Mouse (Mus musculus): ENCODE results near the gene Zap70. TPM values are rescaled to one million over a fixed set of nuclear protein-coding genes. Genes with fewer than 3 reads are reported as not detected.

The Zap70 gene
- polyA plus RNA-seq (2014; fragmentation: Illumina TruSeq; extraction: RNeasy Lipid Tissue Mini Kit (QIAGEN cat#74804); ENCODE audit: low replicate concordance) = not detected

GRCm38 (mm10) chr1:36761568-36761967 lies at the start of gene Zap70:
Gene Zap70 (plus strand): TSS chr1:36761798.

GRCm38 (mm10) chr1:36714311-36714710 lies 47.3 kb upstream of the Zap70 start, which contains the start of gene Actr1b:
Gene Actr1b (minus strand): TSS chr1:36714422.

Other genes with a start within 250 kb of the Zap70 start
- 3.8 TPM for gene Cnnm3, start 249.9 kb upstream of the Zap70 start, polyA plus RNA-seq (2014; fragmentation: Illumina TruSeq; extraction: RNeasy Lipid Tissue Mini Kit (QIAGEN cat#74804); ENCODE audit: low replicate concordance)
- not detected for gene Ankrd23, start 224.9 kb upstream of the Zap70 start, polyA plus RNA-seq (2014; fragmentation: Illumina TruSeq; extraction: RNeasy Lipid Tissue Mini Kit (QIAGEN cat#74804); ENCODE audit: low replicate concordance)
- gene Gm42417, start 222.4 kb upstream of the Zap70 start, polyA plus RNA-seq (2014; fragmentation: Illumina TruSeq; extraction: RNeasy Lipid Tissue Mini Kit (QIAGEN cat#74804); ENCODE audit: low replicate concordance) = not detected
- 1.0 TPM for gene Ankrd39, start 214.4 kb upstream of the Zap70 start, polyA plus RNA-seq (2014; fragmentation: Illumina TruSeq; extraction: RNeasy Lipid Tissue Mini Kit (QIAGEN cat#74804); ENCODE audit: low replicate concordance)
- 0.19 TPM for gene Sema4c, start 203.4 kb upstream of the Zap70 start, polyA plus RNA-seq (2014; fragmentation: Illumina TruSeq; extraction: RNeasy Lipid Tissue Mini Kit (QIAGEN cat#74804); ENCODE audit: low replicate concordance)
- gene Fam178b, start 78.6 kb upstream of the Zap70 start, polyA plus RNA-seq (2014; fragmentation: Illumina TruSeq; extraction: RNeasy Lipid Tissue Mini Kit (QIAGEN cat#74804); ENCODE audit: low replicate concordance) = not detected
- gene Cox5b, start 70.3 kb upstream of the Zap70 start, polyA plus RNA-seq (2014; fragmentation: Illumina TruSeq; extraction: RNeasy Lipid Tissue Mini Kit (QIAGEN cat#74804); ENCODE audit: low replicate concordance) = 69.1 TPM
- not detected for gene 4933424G06Rik, start 51.6 kb upstream of the Zap70 start, polyA plus RNA-seq (2014; fragmentation: Illumina TruSeq; extraction: RNeasy Lipid Tissue Mini Kit (QIAGEN cat#74804); ENCODE audit: low replicate concordance)
- gene Actr1b, start 47.4 kb upstream of the Zap70 start, polyA plus RNA-seq (2014; fragmentation: Illumina TruSeq; extraction: RNeasy Lipid Tissue Mini Kit (QIAGEN cat#74804); ENCODE audit: low replicate concordance) = 8.6 TPM
- gene Tmem131, start 181.9 kb downstream of the Zap70 start, polyA plus RNA-seq (2014; fragmentation: Illumina TruSeq; extraction: RNeasy Lipid Tissue Mini Kit (QIAGEN cat#74804); ENCODE audit: low replicate concordance) = 58.6 TPM

All from small intestine, adult 10 weeks (tissue).